Mouse (Mus musculus) left cerebral cortex, postnatal 10 days (tissue): Measurements from ENCODE around the gene Sema6d. TPM values are rescaled to one million over a fixed set of nuclear protein-coding genes. Genes with fewer than 3 reads are reported as not detected.

Source experiments
- DNase-seq, 2 experiments: peaks; one replicate each; pipeline ENCODE4 v3.0.0; 2021 to 2022; ENCODE audit warnings: low spot score in 2 of 2, mixed read lengths in 1 of 2; ENCODE audit errors: extremely low spot score in 1 of 2
- intact Hi-C: fragments of 180-260 bp; cut with DNase I; formaldehyde crosslinking; loops from one replicate; pipeline ENCODE4 v1.15.1; 2025
- total RNA-seq, 2 experiments: library from RNA; stranded (reverse); gene quantifications; 2 replicates each; pipeline ENCODE4 v1.2.3; 2021

Sema6d gene
- total RNA-seq, 2 experiments from 2014 or later: 71.8 to 78.0 TPM

DNA sequence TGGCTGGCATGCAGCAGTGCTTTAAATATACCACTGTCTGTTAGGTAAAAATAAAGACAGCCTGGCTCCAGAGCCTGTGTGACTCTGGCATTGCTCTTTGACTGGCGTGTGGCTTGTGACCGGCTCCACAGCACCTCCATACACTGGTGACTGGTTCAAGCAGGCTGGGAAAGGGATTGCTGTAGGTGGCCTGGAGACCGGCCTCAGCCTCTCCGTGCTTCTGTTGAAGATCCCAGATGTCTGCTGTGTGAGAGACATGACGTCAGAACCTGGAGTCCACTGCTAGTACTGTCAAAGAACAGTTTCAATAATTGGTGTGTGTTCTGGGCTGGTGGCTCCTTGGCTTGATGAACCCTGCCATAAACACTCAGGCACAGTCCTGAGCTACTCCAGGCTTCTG lies 528.3 kb downstream of the Sema6d start:
- DNase-seq: no peak
- intact Hi-C loops: no loop called here

DNA sequence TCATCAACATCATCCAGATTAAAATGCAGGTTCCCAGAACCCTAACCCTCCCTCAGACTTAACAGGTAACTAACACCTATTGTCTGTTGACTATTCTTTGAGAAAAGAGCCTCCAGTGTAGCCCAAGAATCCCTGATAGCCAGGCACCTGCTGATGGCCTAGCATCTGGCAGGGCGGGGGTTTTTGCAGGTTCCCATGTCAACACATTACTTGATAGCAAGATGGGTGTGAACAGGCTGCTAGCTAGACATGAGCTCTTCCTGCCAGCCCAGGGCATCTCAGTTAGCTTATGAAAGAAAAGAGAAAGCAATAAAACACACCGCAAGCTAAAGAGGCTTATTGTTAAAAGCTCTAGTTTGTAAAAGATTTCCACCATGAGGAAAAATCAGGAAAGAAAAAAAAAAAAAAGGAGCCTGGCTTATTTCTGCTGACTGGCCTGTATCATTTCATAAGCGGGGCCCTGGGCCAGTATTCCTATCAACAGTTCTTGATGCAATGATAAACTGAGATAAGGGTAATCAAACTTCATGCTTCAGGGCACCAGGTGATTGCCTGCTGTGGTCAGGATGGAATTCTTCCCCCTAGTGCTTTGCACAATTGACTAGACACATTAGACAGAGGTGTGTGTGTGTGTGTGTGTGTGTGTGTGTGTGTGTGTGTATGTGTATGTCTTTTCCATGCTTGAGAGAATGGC lies 528.9 kb downstream of the Sema6d start:
- no peak for DNase-seq
- intact Hi-C loops: no loop called here

DNA sequence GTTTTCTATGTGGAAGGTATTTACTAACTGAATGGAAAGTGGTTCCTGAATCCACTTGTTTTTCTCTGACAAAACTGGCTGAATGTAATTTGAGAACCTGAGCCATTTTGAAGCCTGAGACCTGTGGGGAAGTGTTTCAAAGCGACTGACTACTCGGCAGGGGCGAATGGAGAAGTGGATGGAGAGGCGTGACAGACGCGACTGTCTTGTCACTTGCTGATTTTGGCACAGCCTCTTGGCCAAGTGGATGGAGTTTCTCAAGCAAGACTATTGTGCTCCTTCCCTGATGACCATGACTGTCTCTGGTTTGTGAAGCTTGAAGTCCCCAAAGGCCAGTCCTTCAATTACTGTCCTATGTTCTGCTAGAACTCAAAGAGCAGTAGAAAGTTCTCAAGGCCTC lies 530.7 kb downstream of the Sema6d start:
- DNase-seq: no peak

DNA sequence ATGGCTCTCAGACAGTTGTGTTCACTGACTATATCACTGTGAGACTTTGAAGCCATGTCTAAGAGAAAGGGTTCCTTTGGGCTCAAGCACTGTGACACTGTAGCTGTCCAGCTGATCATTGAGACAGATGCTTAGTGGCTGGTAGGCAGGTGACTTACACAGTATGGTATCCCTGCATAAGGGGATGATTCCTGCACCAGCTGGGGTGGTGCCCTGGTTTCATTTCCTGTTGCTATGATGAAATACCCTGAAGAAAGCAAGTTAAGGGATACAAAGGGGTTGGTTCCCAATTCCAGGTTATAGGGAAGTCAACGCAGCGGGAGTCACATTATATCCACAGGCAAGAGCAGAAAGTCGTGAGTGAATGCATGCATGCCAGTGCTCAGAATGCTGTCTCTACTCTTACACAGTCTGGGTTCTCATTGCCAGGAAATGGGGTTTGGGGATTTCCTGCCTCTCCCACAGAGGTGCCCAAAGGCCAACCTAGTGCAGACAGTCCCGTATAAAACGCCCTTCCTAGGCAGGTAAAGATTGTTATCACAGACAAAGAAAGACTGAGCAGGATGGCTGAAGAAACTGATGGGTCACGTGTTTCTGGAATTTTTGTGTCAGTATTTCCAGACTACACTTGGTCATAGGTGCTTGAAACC lies 532.3 kb downstream of the Sema6d start:
- DNase-seq: no peak
- intact Hi-C loops: no loop called here

More for the DNA sequence above, 530.7 kb downstream of the Sema6d start:
- intact Hi-C loops: no loop called here

DNA sequence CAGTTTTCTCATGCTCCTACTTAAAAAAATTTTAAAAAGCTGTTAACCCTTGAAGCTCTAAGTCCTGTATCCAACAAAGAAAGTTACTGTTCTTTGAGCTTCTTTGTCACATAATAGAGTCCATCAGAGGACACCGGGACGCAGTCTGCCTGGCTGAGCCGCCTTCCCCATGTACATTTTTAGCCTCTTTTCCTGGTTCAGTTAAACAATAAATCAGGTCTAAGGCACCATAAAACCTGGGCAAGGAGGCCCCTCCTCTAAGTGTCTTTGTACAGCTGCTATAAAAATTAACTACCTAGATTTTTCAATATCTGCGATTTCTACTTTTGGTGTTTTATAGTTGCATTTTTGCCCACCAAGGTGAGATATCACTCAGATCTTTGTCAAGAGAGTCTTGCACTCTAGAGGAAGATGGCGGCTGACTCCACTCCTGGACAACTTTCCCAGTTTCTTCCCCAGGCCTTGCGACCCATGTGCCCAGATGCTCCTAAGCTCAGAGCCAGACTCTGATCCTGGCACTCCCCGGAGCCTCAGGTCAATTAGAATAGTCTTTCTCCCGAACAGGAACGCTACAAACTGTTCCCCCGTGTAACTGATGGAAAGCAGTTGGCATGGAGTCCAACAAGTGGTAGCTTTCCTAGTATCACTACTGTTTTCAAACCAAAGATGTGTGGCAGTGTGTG lies 534.6 kb downstream of the Sema6d start:
- intact Hi-C loops: no loop called here

DNA sequence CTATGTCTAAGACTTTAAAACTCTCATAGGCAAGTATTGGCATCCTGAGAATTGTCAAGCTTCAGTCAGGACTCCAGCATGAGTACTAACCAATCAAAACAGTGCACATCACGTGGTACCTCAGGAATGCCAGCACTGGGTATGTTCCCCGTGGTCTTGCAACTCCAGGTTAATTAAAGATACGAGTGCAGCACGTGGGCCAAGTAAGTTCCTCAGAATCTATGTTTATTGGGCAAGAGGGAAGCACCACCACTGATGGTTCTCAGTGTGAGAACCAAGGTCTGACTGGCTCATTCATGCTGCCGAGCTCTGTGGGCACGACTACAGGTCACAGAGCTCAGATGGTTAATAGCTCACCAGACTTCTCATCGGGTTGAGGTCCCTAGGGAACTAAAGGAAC lies 536.7 kb downstream of the Sema6d start:
- intact Hi-C loops: no loop called here
- no peak for DNase-seq

More for the DNA sequence above, 534.6 kb downstream of the Sema6d start:
- DNase-seq: no peak

DNA sequence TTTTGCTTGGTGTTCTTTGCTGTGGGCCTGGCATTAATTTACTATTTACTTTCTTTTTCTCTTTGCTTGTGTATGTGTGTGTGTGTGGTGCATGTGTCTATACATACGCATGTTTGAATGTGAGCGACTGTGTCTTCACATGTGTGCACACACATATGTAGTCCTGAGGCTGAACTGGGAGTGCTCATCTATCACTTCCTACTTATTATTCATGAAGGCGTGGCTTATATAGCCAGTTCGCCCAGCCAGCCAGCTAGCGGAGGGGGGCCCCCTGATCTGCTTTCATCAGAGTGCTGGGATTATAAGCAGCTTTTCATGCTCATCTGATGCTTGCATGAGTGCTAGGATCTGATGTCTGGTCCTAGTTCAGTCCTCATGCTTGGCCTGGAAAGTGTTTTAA lies 537.9 kb downstream of the Sema6d start:
- intact Hi-C loops: no loop called here
- no peak for DNase-seq

DNA sequence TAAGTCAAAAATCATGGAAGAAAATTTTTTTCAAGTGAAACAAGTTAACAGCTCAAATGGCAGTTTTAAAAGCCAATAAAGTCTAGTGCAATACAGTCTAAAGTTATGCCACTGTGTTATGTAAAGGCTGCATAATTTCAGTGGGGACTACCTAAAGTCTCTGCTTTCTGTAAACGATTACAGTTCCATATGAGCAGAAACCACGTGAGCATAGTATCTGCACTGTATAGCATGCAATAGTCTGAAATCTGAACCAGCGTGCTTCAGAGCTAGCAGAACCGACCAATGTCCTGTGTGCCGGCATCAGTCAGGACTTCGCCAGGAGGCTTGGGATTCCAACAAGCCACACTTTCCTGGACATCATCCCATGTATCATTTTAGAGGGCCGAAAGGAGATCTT lies 538.9 kb downstream of the Sema6d start:
- intact Hi-C loops: no loop called here
- DNase-seq: no peak

DNA sequence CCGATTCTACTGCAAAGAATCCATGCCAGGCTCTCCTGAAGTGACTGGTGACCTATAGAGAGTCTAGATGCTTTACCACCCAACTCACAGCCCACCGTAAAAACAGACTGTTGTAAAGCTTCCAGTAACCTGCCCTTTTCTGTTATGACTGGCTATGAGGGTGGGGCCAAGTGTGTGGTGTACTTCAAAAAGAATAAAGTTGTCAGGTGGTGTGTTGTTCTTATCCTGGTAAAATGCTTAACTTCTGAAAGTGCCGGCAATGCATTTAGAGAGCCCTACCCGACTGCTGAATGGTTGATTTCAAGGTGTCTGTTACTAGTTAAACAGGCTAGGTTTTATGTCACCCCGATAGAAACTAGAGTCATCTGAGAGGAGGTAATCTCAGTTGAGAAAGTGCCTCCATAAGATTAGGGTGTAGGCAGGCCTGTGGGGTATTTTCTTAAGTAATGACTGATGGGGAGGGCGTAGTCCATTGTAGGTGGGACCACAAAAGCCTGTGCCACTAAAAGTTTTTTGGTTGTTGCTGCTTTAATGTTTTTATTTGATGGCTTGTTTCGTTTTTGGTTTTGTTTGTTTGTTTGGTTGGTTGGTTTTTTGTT lies 544.7 kb downstream of the Sema6d start:
- intact Hi-C loops: no loop called here
- no peak for DNase-seq

DNA sequence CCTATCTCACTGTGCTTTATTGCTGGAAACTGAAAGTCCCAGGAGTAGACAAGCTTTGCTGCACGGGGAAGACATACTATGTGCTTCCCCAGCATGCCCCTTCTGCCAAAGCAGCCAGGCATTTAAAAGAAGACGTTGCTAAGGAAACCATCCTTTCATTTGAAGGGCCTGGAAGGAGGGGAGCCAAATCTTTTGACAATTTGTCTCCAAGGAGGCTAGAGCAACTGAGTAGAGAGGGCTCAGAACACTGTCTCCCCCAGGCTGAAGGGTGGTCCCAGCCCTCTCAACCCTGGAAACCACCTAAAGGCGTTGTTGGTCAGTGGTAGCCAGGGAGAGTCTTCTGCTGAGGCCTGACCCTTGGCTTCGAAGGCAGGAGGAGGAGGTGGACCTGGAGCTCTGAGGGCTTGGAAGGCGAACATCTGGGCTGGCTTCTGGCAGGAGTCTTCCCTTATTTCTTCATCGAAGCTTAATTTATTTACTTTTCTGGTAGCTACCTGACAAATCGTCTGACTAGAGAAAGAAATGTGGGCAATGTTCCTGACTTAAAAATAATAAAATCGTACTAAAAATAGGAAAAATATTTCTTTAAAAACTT lies 545.6 kb downstream of the Sema6d start:
- no peak for DNase-seq
- intact Hi-C loops: no loop called here

DNA sequence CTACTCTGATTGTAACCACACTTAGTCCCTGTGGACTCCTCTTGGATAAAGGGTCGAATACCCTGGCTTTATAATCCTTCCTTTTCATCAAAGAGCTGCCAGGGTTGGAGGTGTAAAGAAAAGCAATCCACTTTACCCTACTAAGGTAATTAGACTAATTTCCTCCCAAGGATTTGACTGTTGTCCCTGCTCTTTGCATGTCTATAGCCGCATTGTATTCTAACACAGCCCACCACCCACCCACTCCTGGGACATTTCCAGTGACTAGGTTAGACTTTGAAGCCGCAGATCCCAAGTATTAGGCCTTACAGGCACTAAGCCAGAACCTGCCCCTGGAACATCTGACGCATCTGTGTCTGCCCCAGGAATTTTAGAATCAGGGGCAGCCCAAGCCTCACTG lies 547.3 kb downstream of the Sema6d start:
- no peak for DNase-seq
- intact Hi-C loops: no loop called here

DNA sequence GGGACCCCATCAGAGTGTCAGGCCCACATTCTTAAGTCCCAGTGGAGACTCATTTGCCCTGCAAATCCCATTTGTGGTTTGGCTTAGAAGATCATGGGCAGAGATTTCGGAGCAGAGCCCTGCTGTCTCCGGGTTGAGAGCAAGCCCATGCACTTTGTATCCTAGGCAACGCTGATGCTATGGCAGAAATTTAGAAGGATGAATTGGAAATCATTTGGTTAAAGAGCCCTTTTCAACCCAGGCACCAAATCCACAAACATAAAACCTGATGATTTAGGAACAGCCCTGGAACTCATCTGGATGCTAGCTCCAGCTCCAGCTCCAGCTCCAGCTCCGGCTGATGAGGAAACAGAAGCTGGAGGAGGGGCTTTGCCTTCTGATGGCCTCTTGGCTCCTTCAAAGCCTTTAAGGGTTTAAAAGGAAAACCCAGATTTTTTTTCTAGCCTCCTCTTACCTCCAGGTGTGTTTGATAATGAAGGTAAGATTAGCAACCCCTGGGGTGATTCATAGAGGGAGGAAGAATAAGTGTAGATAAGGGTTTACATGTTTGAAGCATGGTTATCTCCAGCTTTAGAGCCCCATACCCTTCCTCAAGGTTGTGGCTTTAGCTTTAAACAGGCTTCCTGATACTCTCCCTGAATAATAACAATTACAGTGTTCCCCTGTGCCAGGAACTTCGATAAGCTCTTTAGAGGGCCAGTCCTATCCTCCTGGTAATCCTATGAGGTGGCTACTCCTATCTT lies 549.6 kb downstream of the Sema6d start:
- DNase-seq: no peak
- intact Hi-C loops: no loop called here

DNA sequence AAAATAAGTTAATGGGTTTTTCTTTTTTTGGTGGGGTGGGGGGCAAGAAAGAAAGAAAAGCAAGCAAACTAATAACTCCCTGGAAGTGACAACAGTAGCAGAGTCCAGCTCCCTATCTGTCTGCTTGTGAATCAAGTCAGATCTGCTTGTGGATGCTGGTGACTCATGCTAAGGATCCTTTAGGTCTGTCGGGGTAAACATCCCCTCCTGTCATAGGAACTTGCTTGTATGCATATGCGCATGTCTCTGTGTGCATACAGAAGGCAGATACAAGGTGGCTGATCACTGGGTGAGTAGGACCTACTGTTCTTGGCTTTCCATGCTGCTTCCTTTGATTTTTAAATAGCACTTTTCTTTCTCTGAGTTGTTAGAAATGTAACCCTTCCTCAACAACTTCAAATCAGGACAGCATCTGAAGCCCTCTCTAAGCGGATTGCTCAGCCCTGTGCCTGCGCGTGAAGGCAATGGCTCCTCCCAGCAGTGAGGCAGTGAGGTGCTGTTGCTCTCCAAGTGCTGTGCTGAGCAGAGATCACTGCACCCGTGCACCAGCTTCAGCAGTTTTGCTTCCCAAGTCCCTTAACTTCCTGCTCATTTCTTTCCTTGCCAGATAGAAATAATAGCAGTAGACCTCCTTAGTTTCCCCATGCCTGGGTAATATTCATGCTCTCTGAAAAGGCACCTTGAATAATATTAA lies 550.9 kb downstream of the Sema6d start:
- intact Hi-C loops: no loop called here
- no peak for DNase-seq

DNA sequence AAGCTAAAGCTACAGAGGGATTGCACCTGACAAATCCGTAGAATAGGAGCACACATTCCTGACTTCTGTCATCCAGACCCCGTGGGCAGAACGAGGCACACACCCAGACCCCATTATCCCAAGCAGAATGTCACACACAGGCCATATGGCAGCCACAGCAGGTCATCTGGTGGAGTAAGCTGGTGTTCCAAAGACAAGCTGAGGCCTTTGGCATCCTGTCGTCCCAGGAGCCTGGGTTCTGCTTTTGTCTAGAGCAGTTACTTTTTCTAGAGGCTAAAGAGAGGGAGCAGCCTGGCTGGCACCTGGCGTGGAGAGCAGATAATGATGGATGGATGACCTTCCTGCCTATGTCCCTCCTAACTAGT lies 551.4 kb downstream of the Sema6d start:
- intact Hi-C loops: no loop called here
- no peak for DNase-seq

DNA sequence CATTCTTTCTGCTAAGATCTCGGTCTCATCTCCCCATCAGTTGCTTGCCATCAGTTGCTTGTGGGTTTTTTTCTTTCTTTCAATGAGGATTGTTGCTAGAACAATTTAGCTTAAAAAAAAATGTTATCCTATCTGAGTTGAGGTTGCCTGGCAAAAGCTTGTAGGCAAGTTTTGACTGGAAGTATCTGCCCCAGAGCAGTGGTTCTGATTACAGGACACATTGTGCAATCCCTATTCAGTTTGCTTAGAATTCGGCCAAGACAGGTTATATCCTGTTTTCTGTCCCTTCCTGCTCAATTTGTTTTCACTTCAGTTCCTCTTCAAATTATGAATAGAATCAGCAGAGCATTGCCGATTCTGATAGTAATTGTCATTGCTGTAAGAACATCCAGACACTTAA lies 552.4 kb downstream of the Sema6d start:
- intact Hi-C loops: no loop called here
- DNase-seq: no peak

DNA sequence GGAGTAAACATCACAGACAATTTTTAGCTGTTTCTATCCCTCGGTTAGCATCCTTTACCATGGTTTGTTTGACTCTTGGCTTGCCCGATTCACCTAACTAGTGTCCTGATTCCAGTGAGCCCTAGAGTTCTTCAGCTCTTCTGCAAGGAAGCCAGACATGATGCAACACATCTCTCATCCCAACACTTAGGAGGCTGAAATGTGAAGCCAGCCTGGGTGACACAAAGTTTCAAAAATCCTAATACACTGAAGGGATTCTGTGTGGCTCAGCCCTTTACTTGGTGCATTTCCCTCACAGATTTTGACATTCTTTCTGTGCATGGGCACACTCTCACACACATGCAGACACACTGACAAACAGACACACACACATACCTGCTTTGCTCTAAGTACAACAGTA lies 560.8 kb downstream of the Sema6d start:
- no peak for DNase-seq
- intact Hi-C loops: no loop called here

DNA sequence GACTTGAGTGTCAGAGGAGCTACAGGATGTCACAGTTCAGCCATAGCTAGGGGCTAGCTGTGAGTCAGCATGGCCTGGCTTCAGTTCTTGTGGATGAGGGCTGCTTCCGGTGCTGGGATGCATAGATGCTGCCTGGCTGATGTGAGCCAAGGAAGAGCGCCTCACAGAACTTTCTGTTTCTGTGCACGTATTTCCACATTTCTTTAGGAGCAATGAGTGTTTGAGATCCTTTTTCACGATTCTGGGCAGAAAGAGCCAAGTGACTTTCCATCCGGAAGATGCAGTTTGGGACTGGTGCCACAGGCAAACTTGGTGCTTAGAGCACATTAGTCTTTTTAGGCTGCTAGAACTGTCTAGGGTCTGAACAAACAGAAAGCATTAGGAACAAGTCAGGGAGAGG lies 561.4 kb downstream of the Sema6d start:
- no peak for DNase-seq
- intact Hi-C loops: no loop called here

DNA sequence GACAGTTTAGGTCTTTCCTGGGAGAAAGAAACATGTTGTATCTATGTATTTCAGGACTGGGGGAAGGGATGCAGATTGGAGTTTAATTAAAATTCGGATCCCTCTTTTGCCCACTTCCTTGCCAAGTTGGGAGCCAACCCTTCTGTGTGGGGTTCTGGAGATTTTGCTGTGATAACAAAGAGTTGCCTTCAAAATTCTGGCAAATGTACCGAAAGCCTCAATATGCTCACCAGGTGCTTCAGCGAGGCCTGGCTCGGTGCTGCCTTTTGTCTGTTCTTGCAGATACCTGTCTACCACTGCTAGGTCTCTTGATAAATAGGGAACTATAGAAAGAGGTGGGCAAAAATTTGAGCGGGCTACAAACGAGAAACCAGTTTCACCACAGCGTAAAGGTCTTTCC lies 563.4 kb downstream of the Sema6d start:
- no peak for DNase-seq
- intact Hi-C loops: no loop called here
